In the genomic region with DNA sequence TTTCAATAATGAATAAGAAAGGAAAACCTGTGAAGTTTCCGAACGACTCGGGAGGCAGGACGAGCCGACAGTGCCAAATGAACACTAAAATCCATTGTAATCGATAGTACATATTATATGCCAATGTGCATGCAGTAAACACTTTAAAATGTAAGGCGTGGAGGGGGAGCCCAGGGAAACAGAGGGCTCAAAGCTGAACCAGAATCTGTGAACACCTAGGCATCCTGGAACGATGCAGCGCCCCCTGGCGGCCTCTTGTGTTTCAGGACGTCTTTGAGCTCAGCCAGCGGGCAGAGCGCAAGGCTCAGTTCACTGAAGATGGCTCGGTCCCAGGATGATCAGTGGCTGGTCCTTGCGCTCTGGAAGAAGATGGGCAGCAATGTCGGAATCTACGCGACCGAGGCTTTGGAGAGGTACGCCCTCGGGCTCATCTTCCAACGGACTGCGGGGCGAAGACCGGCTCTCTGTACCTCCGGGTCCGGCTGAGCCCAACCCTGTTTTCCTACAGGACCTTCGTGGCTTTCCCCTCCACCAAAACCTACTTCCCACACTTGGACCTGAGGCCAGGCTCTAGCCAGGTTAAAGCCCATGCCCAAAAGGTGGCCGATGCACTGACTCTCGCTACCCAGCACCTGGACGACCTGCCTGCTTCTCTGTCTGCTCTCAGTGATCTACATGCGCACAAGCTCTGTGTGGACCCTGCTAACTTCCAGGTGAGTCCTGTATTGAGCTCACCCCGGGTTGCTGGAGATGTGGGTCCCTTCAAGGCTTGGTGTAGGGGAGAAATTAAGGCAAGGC, we compare ENCODE assay signal across 8 mouse cellular contexts. TPM values are rescaled to one million over a fixed set of nuclear protein-coding genes. Genes with fewer than 3 reads are reported as not detected.
DNase-seq lines count a peak whose midpoint lies in the region; ATAC-seq and TF ChIP-seq lines count a peak whose summit lies in the region.
"Not testable (repeated sequence)": the region's sequence is repeated elsewhere in the genome, so short reads cannot be mapped to it uniquely, and the experiment has no call there.

A gene (plus strand): TSS at position 271 of the 798 bp plus-strand sequence.

- not testable (repeated sequence) for H3K27ac ChIP-seq in forebrain, embryonic 16.5 days (ENCODE audit: low read length); neural tube, embryonic 13.5 days (replicated peaks); testis, adult 2 months (ENCODE audit: control insufficient read depth, insufficient read depth, low read depth, low read length)
- peak within 1 kb of the TSS; percentile 76 for H3K27ac ChIP-seq in liver, postnatal 0 days (ENCODE audit: low read depth)

- H3K4me3 ChIP-seq in E14TG2a.4 (replicated peaks; ENCODE audit: low read length): peak within 1 kb of the TSS; percentile 65
- peak within 1 kb of the TSS; percentile 32 for H3K4me3 ChIP-seq in forebrain, embryonic 16.5 days (replicated peaks; ENCODE audit: low read length)
- peak within 1 kb of the TSS; percentile 39 for H3K4me3 ChIP-seq in liver, postnatal 0 days (ENCODE audit: low read depth, low read length)
- H3K4me3 ChIP-seq in neural tube, embryonic 13.5 days: peak within 1 kb of the TSS; percentile 26
- peak within 1 kb of the TSS; percentile 73 for H3K4me3 ChIP-seq in testis, adult 2 months (ENCODE audit: control insufficient read depth, low read depth, low read length)

- H3K27me3 ChIP-seq in E14TG2a.4 (ENCODE audit: insufficient read depth, low read length): peaks cover 31% of the 10 kb centered on the region
- H3K27me3 ChIP-seq in forebrain, embryonic 16.5 days (replicated peaks; ENCODE audit: control insufficient read depth, insufficient read depth, low read length); liver, postnatal 0 days (ENCODE audit: insufficient read depth, low read length); neural tube, embryonic 13.5 days; testis, adult 2 months (ENCODE audit: control insufficient read depth, insufficient read depth, low read length): not testable (repeated sequence)

- H3K9ac ChIP-seq in forebrain, embryonic 16.5 days (replicated peaks; ENCODE audit: low read depth, low read length): peak within 1 kb of the TSS; percentile 36; the same call in 1 of the 2 replicates
- H3K9ac ChIP-seq in liver, postnatal 0 days (replicated peaks): peak within 1 kb of the TSS; percentile 62
- H3K9ac ChIP-seq in neural tube, embryonic 13.5 days: peak within 1 kb of the TSS; percentile 56; the same call in 1 of the 2 replicates

- intact Hi-C loops in heart, postnatal 25 days (cut with DNase I): loop anchor here (2.0 to 5.0 kb wide), 2 partner anchors 35 to 104 kb away; no protein-coding TSS in a partner anchor

- DNase-seq in cerebellum, adult 11-12 months: peak; percentile 77
- peak; percentile 32 for DNase-seq in heart, postnatal 25 days (ENCODE audit: low spot score)
- peak; percentile 47 to 90 for DNase-seq in layer of hippocampus, adult 18-20 months (ENCODE audit: low spot score in 2 of 2)
- DNase-seq in liver, postnatal 0 days: peak; percentile 80

- peak; percentile 69 for TF ChIP-seq EP300 in liver, postnatal 0 days (IDR thresholded peaks at IDR 0.05; ENCODE audit: low read depth)

- not testable (repeated sequence) for H3K36me3 ChIP-seq in E14TG2a.4 (ENCODE audit: insufficient read depth, low read length); forebrain, embryonic 16.5 days (ENCODE audit: control insufficient read depth, insufficient read depth); liver, postnatal 0 days (replicated peaks; ENCODE audit: insufficient read depth, low read length); neural tube, embryonic 13.5 days; testis, adult 2 months (ENCODE audit: control insufficient read depth, insufficient read depth, low read length)

- peak within 1 kb of the TSS; percentile 42 for H3K4me2 ChIP-seq in forebrain, embryonic 16.5 days (ENCODE audit: low read length)
- peak within 1 kb of the TSS; percentile 72 for H3K4me2 ChIP-seq in liver, postnatal 0 days (ENCODE audit: low read depth, low read length)
- H3K4me2 ChIP-seq in neural tube, embryonic 13.5 days: peak within 1 kb of the TSS; percentile 54

- peak; percentile 86 for ATAC-seq in forebrain, embryonic 16.5 days
- peak; percentile 24 for ATAC-seq in liver, postnatal 0 days
- peak; percentile 85; the same call in 1 of the 2 replicates for ATAC-seq in neural tube, embryonic 13.5 days (ENCODE audit: low read depth)

- not testable (repeated sequence) for H3K4me1 ChIP-seq in E14TG2a.4 (replicated peaks; ENCODE audit: low read depth, low read length); forebrain, embryonic 16.5 days (replicated peaks; ENCODE audit: control insufficient read depth, insufficient read depth, low read length); liver, postnatal 0 days (ENCODE audit: insufficient read depth); neural tube, embryonic 13.5 days (replicated peaks); testis, adult 2 months (ENCODE audit: control insufficient read depth, insufficient read depth, low read length)

- TF ChIP-seq POLR2A in testis, adult 2 months (IDR thresholded peaks at IDR 0.05; ENCODE audit: control insufficient read depth, low read depth, low read length): not testable (repeated sequence)

- WGBS in forebrain, embryonic 16.5 days: 20% methylated on average over 30 of the region's 33 CpGs
- WGBS in liver, postnatal 0 days (ENCODE audit: insufficient replicate concordance): 19% methylated on average over 30 of the region's 33 CpGs
- WGBS in neural tube, embryonic 13.5 days: 20% methylated on average over 31 of the region's 33 CpGs

- not testable (repeated sequence) for H3K9me3 ChIP-seq in E14TG2a.4 (ENCODE audit: low read length); forebrain, embryonic 16.5 days (ENCODE audit: control insufficient read depth, low read length); liver, postnatal 0 days (ENCODE audit: low read length); neural tube, embryonic 13.5 days

- peak; percentile 48 for TF ChIP-seq CTCF in E14TG2a.4 (conservative IDR thresholded peaks at IDR 0.05; ENCODE audit: low read length)
- peak; percentile 88 for TF ChIP-seq CTCF in liver, postnatal 0 days (IDR thresholded peaks at IDR 0.05; ENCODE audit: low read depth)
- peak; percentile 62; the same call in 1 of the 2 replicates for TF ChIP-seq CTCF in testis, adult 2 months (IDR thresholded peaks at IDR 0.05; ENCODE audit: control insufficient read depth, insufficient read depth, insufficient replicate concordance, low read depth, low read length)

RNA-seq across cellular contexts. Expression of the gene that starts here (rescaled TPM):
- 3.3 and 4.1 TPM in 2 replicates for polyA plus RNA-seq in forebrain, embryonic 16.5 days (2015; fragmentation: Nextera tagmentation; extraction: Ambion mirVana)
- 1 to 10 TPM in 1 of 2 experiments, under 1 TPM in 1; 0.70 to 1.9 TPM for total RNA-seq in heart, postnatal 25 days (2021)
- total RNA-seq in layer of hippocampus, adult 18-20 months (2021): 1 to 10 TPM in 1 of 2 experiments, not detected in 1; 1.6 TPM
- 70.9 and 75.1 TPM in 2 replicates for polyA plus RNA-seq in liver, postnatal 0 days (2015; fragmentation: Nextera tagmentation; extraction: Ambion mirVana)
- 2.0 and 3.0 TPM in 2 replicates for polyA plus RNA-seq in neural tube, embryonic 13.5 days (2015; fragmentation: Nextera tagmentation; extraction: Ambion mirVana)
- not detected in 2 replicates for polyA plus RNA-seq in testis, adult 2 months (2012; rRNA removed)

Comparison
In these comparisons a context has a peak if more than half of its experiments do, and no peak if none do; other contexts are left out.
1. RNA of the gene that starts here (polyA plus RNA-seq): 70.9 to 75.1 TPM in liver, postnatal 0 days; 3.3 to 4.1 TPM in forebrain, embryonic 16.5 days, 2.0 to 3.0 TPM in neural tube, embryonic 13.5 days and not detected in testis, adult 2 months; every median in the first group is over 10 times any median in the second.
2. ATAC-seq: peak in every context shown above with its lines; median percentile 86 in forebrain, embryonic 16.5 days; 85 in neural tube, embryonic 13.5 days; 24 in liver, postnatal 0 days.
3. Peak in every context shown above with its lines, with median percentiles within 50 percentile points of each other: H3K4me3 ChIP-seq, CTCF ChIP-seq, DNase-seq, H3K4me2 ChIP-seq and H3K9ac ChIP-seq.